28 mouse cellular contexts compared by ENCODE assay signal in the genomic region with DNA sequence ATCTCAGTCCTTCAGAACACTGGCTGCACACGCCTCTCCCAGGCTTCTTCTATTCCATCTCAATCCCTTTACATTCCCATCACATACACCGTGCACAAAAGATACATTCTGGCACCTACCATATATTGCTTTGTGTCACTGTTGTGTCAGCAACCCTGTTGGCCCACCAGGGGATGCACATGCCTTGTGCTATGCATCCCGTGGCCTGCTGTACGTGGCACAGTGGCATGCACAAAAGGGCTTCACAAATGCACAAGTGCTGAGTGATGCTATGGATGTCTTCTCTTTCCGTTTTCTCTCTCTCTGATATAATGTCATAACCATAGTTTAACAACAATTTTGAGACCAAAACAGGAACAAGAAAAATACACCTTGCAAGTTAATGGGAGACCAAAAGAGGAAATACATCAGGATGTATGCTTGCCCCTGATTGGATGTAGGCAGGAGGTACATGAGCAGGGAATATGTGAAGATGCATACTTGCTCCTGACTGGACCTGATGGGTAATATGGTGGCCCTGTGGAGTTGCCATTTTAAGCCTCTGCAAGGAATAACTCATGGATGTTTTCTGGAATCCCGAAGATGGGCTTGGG.
DNase-seq lines count a peak whose midpoint lies in the region; ATAC-seq and TF ChIP-seq lines count a peak whose summit lies in the region.
"Had no signal": no experiment of that assay in that cellular context is flagged by ENCODE, and none has a peak within 500 bp of the region (broad histone marks: within the 10 kb centered on the region; RNA-seq: fewer than 3 reads in every experiment).

No protein-coding gene starts in this region.

- H3K36me3 ChIP-seq in liver, postnatal 0 days (replicated peaks; ENCODE audit: insufficient read depth, low read length) = no peaks in the 10 kb centered on the region
- no peaks in the 10 kb centered on the region for H3K36me3 ChIP-seq in liver, embryonic 12.5 days
- H3K36me3 ChIP-seq: embryonic facial prominence, embryonic 12.5 days; forebrain, embryonic 10.5 days; hindbrain, embryonic 12.5 days; intestine, embryonic 15.5 days; kidney, embryonic 15.5 days; liver, embryonic 15.5 days; neural tube, embryonic 13.5 days; stomach, embryonic 15.5 days had no signal

- no peak overlapping the region for H3K4me3 ChIP-seq in liver, postnatal 0 days (ENCODE audit: low read depth, low read length)
- H3K4me3 ChIP-seq in liver, embryonic 12.5 days = no peak overlapping the region
- H3K4me3 ChIP-seq in bone marrow, adult 2 months (replicated peaks; ENCODE audit: control insufficient read depth, low read depth, low read length) = no peak overlapping the region
- H3K4me3 ChIP-seq in embryonic fibroblast, embryonic 13.5 days (ENCODE audit: insufficient read depth, low read length) = no peak overlapping the region
- H3K4me3 ChIP-seq: embryonic facial prominence, embryonic 12.5 days; forebrain, embryonic 10.5 days; hindbrain, embryonic 12.5 days; intestine, embryonic 15.5 days; kidney, embryonic 15.5 days; layer of hippocampus, adult 2 months; liver, embryonic 15.5 days; neural tube, embryonic 13.5 days; stomach, embryonic 15.5 days had no signal

- H3K4me2 ChIP-seq in liver, postnatal 0 days (ENCODE audit: low read depth, low read length) = no peak overlapping the region
- no peak overlapping the region for H3K4me2 ChIP-seq in liver, embryonic 12.5 days
- H3K4me2 ChIP-seq: embryonic facial prominence, embryonic 12.5 days; hindbrain, embryonic 12.5 days; intestine, embryonic 15.5 days; kidney, embryonic 15.5 days; liver, embryonic 15.5 days; neural tube, embryonic 13.5 days; stomach, embryonic 15.5 days had no signal

- H3K4me1 ChIP-seq in liver, postnatal 0 days (ENCODE audit: insufficient read depth) = no peaks in the 10 kb centered on the region
- peaks cover 14% of the 10 kb centered on the region for H3K4me1 ChIP-seq in liver, embryonic 12.5 days
- H3K4me1 ChIP-seq in bone marrow, adult 2 months (ENCODE audit: control insufficient read depth, insufficient read depth, low read length) = no peaks in the 10 kb centered on the region
- no peaks in the 10 kb centered on the region for H3K4me1 ChIP-seq in embryonic fibroblast, embryonic 13.5 days (ENCODE audit: control insufficient read depth, insufficient read depth, low read length)
- H3K4me1 ChIP-seq: hindbrain, embryonic 12.5 days; intestine, embryonic 15.5 days; liver, embryonic 15.5 days; neural tube, embryonic 13.5 days; stomach, embryonic 15.5 days had no signal

- H3K27me3 ChIP-seq in liver, postnatal 0 days (ENCODE audit: insufficient read depth, low read length) = no peaks in the 10 kb centered on the region
- no peaks in the 10 kb centered on the region for H3K27me3 ChIP-seq in liver, embryonic 12.5 days (replicated peaks)
- H3K27me3 ChIP-seq: embryonic facial prominence, embryonic 12.5 days; hindbrain, embryonic 12.5 days; intestine, embryonic 15.5 days; kidney, embryonic 15.5 days; liver, embryonic 15.5 days; neural tube, embryonic 13.5 days; stomach, embryonic 15.5 days had no signal

- no peak for TF ChIP-seq POLR2A in bone marrow, adult 2 months (IDR thresholded peaks at IDR 0.05; ENCODE audit: borderline replicate concordance, control insufficient read depth, low read depth, low read length)
- TF ChIP-seq POLR2A in embryonic fibroblast, embryonic 13.5 days (IDR thresholded peaks at IDR 0.05; ENCODE audit: low read depth, low read length) = no peak

- TF ChIP-seq EP300 in liver, postnatal 0 days (IDR thresholded peaks at IDR 0.05; ENCODE audit: low read depth) = no peak

- ATAC-seq in liver, postnatal 0 days = no peak
- no peak for ATAC-seq in liver, embryonic 12.5 days
- ATAC-seq in neutrophil, adult 5-6 weeks (ENCODE audit: extremely low read depth, insufficient number of reproducible peaks, low FRiP score, poor library complexity, severe bottlenecking) = peak; percentile 40; the same call in 1 of the 2 replicates
- ATAC-seq: CD4-positive, CD25-positive, alpha-beta regulatory T cell, adult 4 months; forebrain, embryonic 16.5 days; hindbrain, postnatal 0 days; intestine, embryonic 15.5 days; lung, postnatal 0 days had no signal

- H3K27ac ChIP-seq in liver, postnatal 0 days (ENCODE audit: low read depth) = no peak overlapping the region
- H3K27ac ChIP-seq in liver, embryonic 12.5 days = no peak overlapping the region
- H3K27ac ChIP-seq in bone marrow, adult 2 months (ENCODE audit: control insufficient read depth, insufficient read depth, low read depth, low read length, poor library complexity) = no peak overlapping the region
- no peak overlapping the region for H3K27ac ChIP-seq in embryonic fibroblast, embryonic 13.5 days (ENCODE audit: insufficient read depth, low read length)
- H3K27ac ChIP-seq: embryonic facial prominence, embryonic 12.5 days; forebrain, embryonic 10.5 days; hindbrain, embryonic 12.5 days; hindbrain, postnatal 0 days; intestine, embryonic 15.5 days; kidney, embryonic 15.5 days; layer of hippocampus, adult 2 months; liver, embryonic 15.5 days; neural tube, embryonic 13.5 days; stomach, embryonic 15.5 days had no signal

- 72% methylated on average over 6 of the region's 6 CpGs for WGBS in liver, postnatal 0 days (ENCODE audit: insufficient replicate concordance)
- WGBS in liver, embryonic 12.5 days (ENCODE audit: insufficient replicate concordance) = 69% methylated on average over 6 of the region's 6 CpGs
- WGBS in bone marrow, adult 2 months = 67% methylated on average over 6 of the region's 6 CpGs

- peak; percentile 44 for TF ChIP-seq CTCF in liver, postnatal 0 days (IDR thresholded peaks at IDR 0.05; ENCODE audit: low read depth)
- TF ChIP-seq CTCF in bone marrow, adult 2 months (IDR thresholded peaks at IDR 0.05; ENCODE audit: control insufficient read depth, insufficient read depth, low read length) = peak; percentile 40; the same call in 1 of the 2 replicates
- peak; percentile 25; the same call in 1 of the 2 replicates for TF ChIP-seq CTCF in embryonic fibroblast, embryonic 13.5 days (IDR thresholded peaks at IDR 0.05; ENCODE audit: borderline replicate concordance, insufficient read depth, low read length)

- no peak overlapping the region for H3K9ac ChIP-seq in liver, postnatal 0 days (replicated peaks)
- H3K9ac ChIP-seq in liver, embryonic 12.5 days = no peak overlapping the region
- H3K9ac ChIP-seq: embryonic facial prominence, embryonic 12.5 days; hindbrain, embryonic 12.5 days; intestine, embryonic 15.5 days; kidney, embryonic 15.5 days; liver, embryonic 15.5 days; neural tube, embryonic 13.5 days; stomach, embryonic 15.5 days had no signal

- DNase-seq in liver, postnatal 0 days = no peak
- no peak for DNase-seq in yolk sac, embryonic 10.5 days (ENCODE audit: low spot score)
- DNase-seq in left cerebral cortex, adult 18-20 months (ENCODE audit: low spot score in 2 of 2) = no peak
- DNase-seq: adrenal gland, postnatal 25 days; cerebellum, adult 8-10 months; cerebellum, postnatal 25 days; embryo, embryonic 11 days; kidney, postnatal 36 days; liver; lung, postnatal 4 days; thymus, postnatal 14 days had no signal

- no peaks in the 10 kb centered on the region for H3K9me3 ChIP-seq in liver, postnatal 0 days (ENCODE audit: low read length)
- H3K9me3 ChIP-seq in liver, embryonic 12.5 days (replicated peaks) = no peaks in the 10 kb centered on the region
- H3K9me3 ChIP-seq: embryonic facial prominence, embryonic 12.5 days; forebrain, embryonic 10.5 days; hindbrain, embryonic 12.5 days; intestine, embryonic 15.5 days; kidney, embryonic 15.5 days; liver, embryonic 15.5 days; neural tube, embryonic 13.5 days; stomach, embryonic 15.5 days had no signal
